Mouse (Mus musculus) embryonic facial prominence, embryonic 12.5 days (tissue): ENCODE results near the gene Vash2. TPM values are rescaled to one million over a fixed set of nuclear protein-coding genes. Genes with fewer than 3 reads are reported as not detected.

Source experiments
- ATAC-seq: fragments of 200-750 bp; cut with Nextera tagmentation; 2 replicates; pipeline ENCODE4 v1.8.0; 2017; ENCODE audit not compliant: insufficient number of reproducible peaks, insufficient read depth, low FRiP score, low TSS enrichment
- H3K27ac ChIP-seq: fragments of 300-500 bp; sonication (generic); 2 replicates; pipeline ENCODE4 v1.5.1; 2016; ENCODE audit warnings: mild to moderate bottlenecking
- H3K27me3 ChIP-seq: fragments of 300-500 bp; sonication (generic); 2 replicates; pipeline ENCODE4 v1.6.1; 2016; ENCODE audit warnings: mild to moderate bottlenecking, moderate library complexity
- H3K36me3 ChIP-seq: fragments of 300-500 bp; sonication (generic); 2 replicates; pipeline ENCODE4 v1.6.1; 2016; ENCODE audit warnings: mild to moderate bottlenecking
- H3K4me1 ChIP-seq: fragments of 300-500 bp; sonication (generic); 2 replicates; pipeline ENCODE4 v1.6.1; 2016
- H3K4me2 ChIP-seq: fragments of 300-500 bp; sonication (generic); replicated peaks from 2 replicates; pipeline ENCODE4 v1.6.1; 2016; ENCODE audit warnings: mild to moderate bottlenecking, moderate library complexity
- H3K4me3 ChIP-seq: fragments of 300-500 bp; sonication (generic); 2 replicates; pipeline ENCODE4 v1.5.1; 2016; ENCODE audit warnings: mild to moderate bottlenecking
- H3K9ac ChIP-seq: fragments of 300-500 bp; sonication (generic); 2 replicates; pipeline ENCODE4 v1.6.1; 2016; ENCODE audit warnings: mild to moderate bottlenecking, moderate library complexity
- H3K9me3 ChIP-seq: fragments of 300-500 bp; sonication (generic); 2 replicates; pipeline ENCODE4 v1.6.1; 2016; ENCODE audit warnings: mild to moderate bottlenecking, moderate library complexity
- WGBS: fragments of 180-500 bp; shearing (Covaris S2); methylation state at CpG from one replicate; pipeline ENCODE4 v1.1.7; 2016; 5-methylcytosine and 5-hydroxymethylcytosine counted together
- polyA plus RNA-seq: library from polyadenylated mRNA; unstranded; fragments of >200 nt; fragmentation: Nextera tagmentation; extraction: Ambion mirVana; gene quantifications from 2 replicates; pipeline ENCODE4 v1.2.1, GENCODE M21; 2016

The Vash2 gene
- polyA plus RNA-seq, 1 experiment from 2014 or later: 82.5 TPM

DNA sequence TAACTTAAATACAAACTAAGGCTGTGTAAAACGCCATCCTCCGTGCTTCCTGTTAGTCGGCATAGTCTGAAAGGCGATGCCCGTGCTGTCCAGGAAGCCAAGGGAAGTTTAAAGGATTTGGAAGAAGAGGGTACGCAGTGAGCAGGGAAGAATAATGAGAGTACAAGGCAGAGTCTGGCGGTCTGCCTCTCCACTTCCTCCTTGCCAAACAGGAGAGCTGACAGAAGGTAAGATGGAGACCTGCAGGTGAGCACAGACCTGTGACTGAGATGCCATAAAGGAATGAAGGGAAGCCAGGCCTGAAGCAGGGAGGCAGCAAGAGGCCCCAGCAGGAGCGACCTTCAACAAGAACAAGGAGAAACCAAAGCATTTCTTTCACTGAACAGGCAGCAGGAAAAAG, 4.9 kb downstream of the Vash2 start:
- Histone ChIP-seq H3K36me3 (peaks cover 66% of the 10 kb centered on the region), H3K4me1 (peaks cover 22% of the 10 kb centered on the region), H3K4me3 (no peak overlapping the region), H3K4me2 (no peak overlapping the region), H3K27me3 (no peaks in the 10 kb centered on the region), H3K9me3 (no peaks in the 10 kb centered on the region), H3K9ac (no peak overlapping the region), H3K27ac (no peak overlapping the region)
- ATAC-seq: no peak
- 87% methylated on average over 8 of the region's 8 CpGs for WGBS

DNA sequence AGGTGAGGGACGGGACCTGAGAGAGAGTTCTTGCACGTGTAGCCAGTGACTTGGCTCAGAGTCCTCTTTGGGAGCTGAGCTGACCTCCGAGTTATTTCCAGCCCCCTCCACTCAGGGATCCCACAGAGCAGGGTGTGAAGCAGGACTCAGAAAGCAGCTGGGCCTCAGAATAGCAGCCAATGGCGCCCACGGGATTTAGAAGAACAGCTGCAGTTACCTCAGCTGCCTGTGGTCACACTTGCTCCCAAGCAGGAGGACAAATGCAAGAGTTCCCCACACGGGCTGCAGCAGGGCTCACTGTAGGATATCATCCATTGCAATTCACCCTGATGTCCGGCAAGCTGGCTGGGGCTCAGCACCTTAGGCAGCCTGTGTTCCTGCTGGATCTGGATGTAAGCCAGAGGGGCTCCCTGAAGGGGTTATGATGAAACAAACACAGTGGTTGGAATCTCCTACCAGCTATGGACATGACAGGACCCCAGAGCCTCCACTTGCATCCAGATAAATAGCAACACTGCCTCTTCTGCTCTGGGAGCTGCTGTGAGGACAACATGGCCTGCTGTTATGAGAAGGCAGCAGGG, 6.4 kb downstream of the Vash2 start:
- Histone ChIP-seq H3K4me3 (no peak overlapping the region), H3K4me2 (no peak overlapping the region), H3K27ac (no peak overlapping the region), H3K4me1 (peaks cover 19% of the 10 kb centered on the region), H3K9me3 (no peaks in the 10 kb centered on the region), H3K36me3 (peaks cover 80% of the 10 kb centered on the region), H3K9ac (no peak overlapping the region), H3K27me3 (no peaks in the 10 kb centered on the region)
- ATAC-seq: no peak
- 72% methylated on average over 7 of the region's 7 CpGs for WGBS

DNA sequence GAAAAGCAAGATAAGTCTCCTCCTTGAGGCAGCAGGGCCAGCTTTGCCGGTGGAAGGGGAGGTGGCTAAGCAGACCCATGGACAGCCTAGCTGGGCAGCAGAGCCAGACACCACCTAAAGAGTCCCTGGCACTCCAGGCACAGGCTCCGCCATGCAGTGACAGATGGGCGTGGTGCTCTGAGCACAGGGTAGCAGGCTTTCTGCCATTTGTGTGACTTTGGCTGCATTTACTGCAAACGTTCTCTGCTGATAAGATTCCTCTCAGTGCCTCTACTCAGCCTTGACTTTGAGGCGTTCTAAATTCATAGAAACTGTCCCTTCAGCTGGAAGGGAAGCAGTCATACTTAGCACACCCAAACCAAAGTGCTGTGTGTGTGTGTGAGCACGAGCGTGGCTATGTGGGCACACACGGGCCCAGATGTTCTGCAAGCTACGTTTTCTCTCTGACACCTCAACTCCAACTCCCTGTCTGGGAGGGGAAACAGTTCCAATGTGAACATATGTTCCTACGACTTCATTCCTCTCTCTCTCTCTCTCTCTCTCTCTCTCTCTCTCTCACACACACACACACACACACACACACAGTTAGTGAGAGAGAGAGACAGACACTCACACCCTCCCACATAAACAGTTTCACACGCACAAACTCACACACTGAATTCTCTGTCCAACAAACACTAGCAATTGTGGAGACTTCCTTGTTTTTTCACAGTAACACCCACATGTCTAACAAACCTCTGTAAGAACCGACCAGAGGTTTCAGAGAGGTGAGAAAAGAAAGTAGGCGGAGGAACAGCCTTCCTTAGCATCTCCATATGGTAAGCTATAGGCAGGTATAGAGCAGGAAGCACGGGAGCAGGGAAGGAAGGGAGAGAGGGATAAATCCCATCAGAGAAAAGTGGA, 7.1 kb downstream of the Vash2 start:
- ATAC-seq: no peak
- Histone ChIP-seq H3K4me3 (no peak overlapping the region), H3K27ac (no peak overlapping the region), H3K9ac (no peak overlapping the region), H3K4me1 (peaks cover 11% of the 10 kb centered on the region), H3K27me3 (no peaks in the 10 kb centered on the region), H3K9me3 (no peaks in the 10 kb centered on the region), H3K4me2 (no peak overlapping the region), H3K36me3 (peaks cover 83% of the 10 kb centered on the region)
- 90% methylated on average over 14 of the region's 14 CpGs for WGBS

DNA sequence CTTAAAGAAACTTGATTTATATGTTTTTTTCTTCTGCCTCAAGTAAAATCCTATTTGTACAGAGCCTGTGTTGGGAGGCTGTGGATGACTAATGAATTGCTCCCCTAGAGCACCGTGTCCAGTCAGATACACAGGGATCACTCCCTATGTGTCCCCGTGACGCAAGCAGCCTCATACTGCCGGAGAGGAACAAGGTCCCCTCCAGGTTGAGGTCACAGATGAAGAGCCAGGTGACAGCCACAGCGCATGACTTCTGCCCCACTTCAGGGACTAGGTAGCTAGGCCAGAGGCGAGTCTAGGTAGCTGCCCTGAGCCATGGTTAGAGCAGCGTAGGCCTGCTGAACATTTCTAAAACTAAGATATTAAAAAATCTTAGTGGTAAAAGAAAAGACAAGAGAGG, 11.1 kb downstream of the Vash2 start:
- H3K4me2 ChIP-seq: no peak overlapping the region
- H3K36me3 ChIP-seq: peaks cover 91% of the 10 kb centered on the region
- no peak overlapping the region for H3K27ac ChIP-seq
- H3K9me3 ChIP-seq: no peaks in the 10 kb centered on the region
- no peak overlapping the region for H3K9ac ChIP-seq
- no peaks in the 10 kb centered on the region for H3K27me3 ChIP-seq
- H3K4me1 ChIP-seq: no peaks in the 10 kb centered on the region
- no peak for ATAC-seq
- whole genome bisulfite sequencing: 91% methylated on average over 7 of the region's 7 CpGs
- no peak overlapping the region for H3K4me3 ChIP-seq

DNA sequence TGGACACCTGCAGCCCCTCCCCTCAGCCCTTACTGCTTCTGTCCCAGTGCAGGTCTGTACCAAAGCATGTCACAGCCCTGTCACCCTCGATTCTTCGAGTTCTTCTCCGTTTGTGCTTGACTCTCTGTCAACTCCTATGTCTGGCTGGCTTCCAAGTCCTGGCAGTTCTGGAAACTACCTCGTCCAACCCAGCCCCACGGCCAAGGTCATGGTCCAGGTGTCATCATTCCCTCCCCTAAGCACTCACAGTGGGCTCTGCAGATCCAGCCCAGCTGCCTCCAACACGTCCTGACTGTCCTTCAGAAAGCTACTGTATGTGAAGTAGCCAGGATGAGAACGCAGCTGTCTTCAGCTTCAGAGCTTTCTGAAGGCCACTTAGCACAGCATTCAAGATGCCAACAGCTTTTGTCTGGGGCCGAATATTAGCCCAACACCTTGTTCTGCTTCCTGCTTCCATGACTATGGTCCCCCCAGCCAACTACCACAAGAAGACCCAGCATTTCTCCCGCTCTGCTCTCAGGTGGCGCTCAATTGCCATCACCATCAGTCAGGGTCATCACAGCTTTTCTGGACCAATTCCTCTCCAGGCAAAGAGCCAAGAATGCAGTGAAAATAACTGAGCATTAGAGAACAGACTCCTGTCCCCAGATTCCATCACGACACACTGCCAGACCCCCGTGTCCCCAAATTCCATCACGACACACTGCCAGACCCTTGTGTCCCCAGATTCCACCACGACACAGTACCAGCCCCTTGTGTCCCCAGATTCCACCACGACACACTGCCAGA, 13.9 kb downstream of the Vash2 start:
- Histone ChIP-seq H3K4me3 (no peak overlapping the region), H3K9me3 (no peaks in the 10 kb centered on the region), H3K9ac (no peak overlapping the region), H3K27me3 (no peaks in the 10 kb centered on the region), H3K4me2 (no peak overlapping the region), H3K36me3 (peaks cover 93% of the 10 kb centered on the region), H3K4me1 (no peaks in the 10 kb centered on the region), H3K27ac (no peak overlapping the region)
- WGBS: 86% methylated on average over 15 of the region's 15 CpGs
- no peak for ATAC-seq

DNA sequence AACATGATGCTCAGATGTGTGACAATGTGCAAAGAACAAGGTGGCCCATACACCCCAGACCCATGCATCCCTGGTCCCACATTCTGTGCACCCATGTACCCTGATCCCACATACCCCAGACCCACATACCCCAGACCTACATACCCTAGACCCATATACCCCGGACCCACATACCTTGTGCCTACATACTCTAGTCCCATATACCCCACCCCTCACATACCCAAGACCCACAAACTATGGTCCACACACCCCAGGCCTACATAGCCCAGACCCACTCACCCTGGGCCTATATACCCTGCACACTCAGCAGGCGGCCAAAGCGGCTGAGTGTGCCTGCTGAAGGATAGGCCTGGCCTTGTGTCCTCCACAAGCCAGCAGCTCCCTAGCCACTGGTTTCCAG, 16.3 kb downstream of the Vash2 start:
- Histone ChIP-seq H3K9ac (no peak overlapping the region), H3K4me3 (no peak overlapping the region), H3K9me3 (no peaks in the 10 kb centered on the region), H3K4me1 (no peaks in the 10 kb centered on the region), H3K27ac (no peak overlapping the region), H3K27me3 (no peaks in the 10 kb centered on the region), H3K4me2 (no peak overlapping the region), H3K36me3 (peaks cover 92% of the 10 kb centered on the region)
- ATAC-seq: 0 out of 2 replicates have a peak, but pooled peaks have one; percentile 58
- 89% methylated on average over 3 of the region's 3 CpGs for WGBS

DNA sequence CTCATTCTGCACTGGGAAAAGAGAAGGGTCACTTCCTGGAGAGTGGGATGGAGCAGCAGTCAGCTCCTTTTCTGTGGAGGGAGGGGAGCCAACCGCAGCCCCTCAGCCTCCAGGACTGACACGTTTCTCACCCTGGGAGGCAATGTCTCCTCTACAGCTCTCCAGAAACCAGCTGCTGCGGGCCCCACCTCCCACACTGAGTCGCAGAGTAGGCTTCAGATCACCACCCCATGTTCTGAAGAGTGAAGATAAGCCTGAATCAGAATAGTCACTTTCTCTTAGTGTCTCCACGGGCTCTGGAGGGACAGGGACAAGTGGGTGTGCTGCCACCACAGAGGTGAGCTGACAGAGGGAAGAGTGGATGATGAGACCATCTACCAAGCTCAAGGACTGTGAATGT, 20.3 kb downstream of the Vash2 start:
- peaks cover 95% of the 10 kb centered on the region for H3K36me3 ChIP-seq
- H3K4me3 ChIP-seq: no peak overlapping the region
- no peak overlapping the region for H3K9ac ChIP-seq
- H3K27me3 ChIP-seq: no peaks in the 10 kb centered on the region
- ATAC-seq: no peak
- no peak overlapping the region for H3K27ac ChIP-seq
- no peaks in the 10 kb centered on the region for H3K4me1 ChIP-seq
- 84% methylated on average over 5 of the region's 5 CpGs for WGBS
- H3K4me2 ChIP-seq: no peak overlapping the region
- H3K9me3 ChIP-seq: no peaks in the 10 kb centered on the region

DNA sequence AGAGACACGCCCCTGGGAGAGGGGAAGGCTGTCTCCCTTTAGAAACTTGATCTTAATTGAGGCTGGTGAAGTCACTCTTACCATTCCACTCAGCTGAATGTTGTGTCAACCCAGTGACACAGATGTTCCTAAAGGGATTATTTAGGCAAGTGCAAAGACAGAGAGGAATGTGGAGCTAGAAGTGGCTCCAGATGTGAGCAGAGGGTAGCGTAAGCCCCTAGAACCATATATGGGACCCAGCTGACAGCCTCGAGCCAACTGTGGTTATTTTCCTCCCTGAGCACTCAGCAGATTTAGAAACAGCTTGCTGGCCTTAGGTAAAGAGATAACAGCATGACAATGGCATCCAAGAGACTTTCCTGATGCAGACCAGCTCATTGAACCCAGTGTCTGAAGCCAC, 26.1 kb downstream of the Vash2 start:
- no peaks in the 10 kb centered on the region for H3K27me3 ChIP-seq
- no peaks in the 10 kb centered on the region for H3K9me3 ChIP-seq
- H3K36me3 ChIP-seq: peaks cover 93% of the 10 kb centered on the region
- H3K4me1 ChIP-seq: no peaks in the 10 kb centered on the region
- no peak overlapping the region for H3K4me3 ChIP-seq
- ATAC-seq: no peak
- 45% methylated on average over 3 of the region's 3 CpGs for WGBS
- no peak overlapping the region for H3K4me2 ChIP-seq
- H3K9ac ChIP-seq: no peak overlapping the region
- 0 out of 2 replicates have a peak overlapping the region, but pooled peaks have one; percentile 7 for H3K27ac ChIP-seq

DNA sequence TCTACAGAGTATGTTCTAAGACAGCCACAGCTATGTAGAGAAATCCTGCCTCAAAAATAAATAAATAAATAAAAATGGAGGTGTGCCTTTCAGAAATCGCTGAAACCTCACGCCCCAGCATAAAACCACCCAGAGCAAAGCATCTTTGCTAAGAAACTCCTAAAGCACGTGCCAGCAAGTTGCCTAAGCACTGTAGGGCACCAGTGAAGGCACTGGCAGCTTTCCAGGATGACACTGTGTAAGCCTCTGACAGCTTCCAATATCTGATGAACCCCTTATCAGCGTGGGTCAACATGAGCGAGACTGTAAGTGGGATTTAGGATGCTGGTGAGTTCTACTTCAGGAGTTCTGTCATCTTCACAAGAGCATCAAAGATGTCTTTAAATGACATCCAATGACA, 28.1 kb downstream of the Vash2 start:
- Histone ChIP-seq H3K27me3 (no peaks in the 10 kb centered on the region), H3K9ac (no peak overlapping the region), H3K27ac (no peak overlapping the region), H3K9me3 (no peaks in the 10 kb centered on the region), H3K36me3 (peaks cover 94% of the 10 kb centered on the region), H3K4me1 (no peaks in the 10 kb centered on the region), H3K4me3 (no peak overlapping the region), H3K4me2 (no peak overlapping the region)
- WGBS: 88% methylated on average over 5 of the region's 5 CpGs
- no peak for ATAC-seq

DNA sequence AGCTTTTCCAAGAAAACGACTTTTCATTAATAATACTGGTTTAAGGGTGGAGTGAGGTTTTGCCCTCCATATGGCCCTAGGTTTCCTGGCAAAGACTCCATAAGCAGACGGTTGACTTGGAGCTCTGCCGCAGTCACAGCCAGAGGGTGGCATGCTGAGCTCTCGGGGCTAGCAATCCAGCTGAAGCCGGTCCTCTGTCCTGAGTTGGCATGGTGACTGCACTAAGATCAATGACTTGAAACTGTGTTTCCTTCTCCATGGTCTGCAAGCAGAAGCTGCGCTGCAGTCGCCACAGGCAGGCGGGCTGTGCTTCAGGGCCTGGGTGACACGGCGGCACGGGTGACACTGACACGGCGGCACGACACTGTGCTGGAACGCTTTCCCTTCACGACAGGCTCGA, 30.2 kb downstream of the Vash2 start:
- Histone ChIP-seq H3K4me3 (no peak overlapping the region), H3K9me3 (no peaks in the 10 kb centered on the region), H3K27me3 (no peaks in the 10 kb centered on the region), H3K36me3 (peaks cover 84% of the 10 kb centered on the region), H3K4me2 (no peak overlapping the region), H3K27ac (no peak overlapping the region), H3K4me1 (no peaks in the 10 kb centered on the region), H3K9ac (no peak overlapping the region)
- 93% methylated on average over 17 of the region's 17 CpGs for WGBS
- ATAC-seq: no peak

DNA sequence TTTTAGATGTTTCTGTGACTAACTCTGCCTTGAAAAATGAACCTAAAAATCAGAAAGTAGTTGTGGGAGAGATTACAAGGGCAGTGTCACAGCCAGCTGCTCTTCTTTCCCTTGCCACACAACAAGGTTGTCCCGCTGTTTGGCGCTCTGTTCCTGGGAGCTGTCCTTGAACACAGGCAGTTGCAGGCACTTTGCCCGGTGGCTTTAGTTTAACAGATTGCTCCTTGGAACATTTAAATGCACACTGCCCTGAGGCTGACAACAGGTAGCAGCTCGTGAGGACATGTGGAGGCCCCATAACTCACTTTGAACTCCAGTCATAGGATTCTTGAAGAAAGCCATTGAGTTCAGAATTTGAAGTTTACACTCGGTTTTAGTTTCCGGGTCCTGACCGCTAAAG, 30.7 kb downstream of the Vash2 start:
- 83% methylated on average over 7 of the region's 7 CpGs for WGBS
- no peak overlapping the region for H3K9ac ChIP-seq
- no peaks in the 10 kb centered on the region for H3K4me1 ChIP-seq
- peaks cover 84% of the 10 kb centered on the region for H3K36me3 ChIP-seq
- no peaks in the 10 kb centered on the region for H3K9me3 ChIP-seq
- H3K4me2 ChIP-seq: no peak overlapping the region
- H3K4me3 ChIP-seq: no peak overlapping the region
- H3K27me3 ChIP-seq: no peaks in the 10 kb centered on the region
- no peak for ATAC-seq
- no peak overlapping the region for H3K27ac ChIP-seq

DNA sequence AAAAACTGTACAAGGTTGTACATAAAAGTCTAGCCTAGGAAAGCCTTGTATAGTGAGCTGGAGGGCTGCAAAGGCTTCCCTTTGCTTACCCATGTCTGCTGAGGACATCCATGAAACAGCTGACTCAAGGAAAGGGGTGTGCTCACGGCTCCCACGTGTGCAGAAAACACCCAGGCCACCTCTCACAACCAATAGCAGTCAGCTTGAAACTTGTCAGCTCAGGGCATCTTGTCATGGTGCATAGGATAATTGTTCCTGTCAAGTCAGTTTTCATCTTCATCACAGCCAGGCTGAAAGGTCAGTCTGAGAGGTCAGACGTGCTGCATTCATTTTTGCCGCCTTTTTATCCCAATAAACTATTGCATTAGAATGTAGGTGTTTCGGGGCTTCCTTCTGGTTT, 31.1 kb downstream of the Vash2 start:
- Histone ChIP-seq H3K27me3 (no peaks in the 10 kb centered on the region), H3K9ac (no peak overlapping the region), H3K27ac (no peak overlapping the region), H3K9me3 (no peaks in the 10 kb centered on the region), H3K36me3 (peaks cover 84% of the 10 kb centered on the region), H3K4me1 (no peaks in the 10 kb centered on the region), H3K4me2 (no peak overlapping the region), H3K4me3 (no peak overlapping the region)
- WGBS: 77% methylated on average over 5 of the region's 5 CpGs
- ATAC-seq: no peak
